Mouse (Mus musculus): ENCODE results near the gene Mup22.
"Not testable (repeated sequence)": the region's sequence is repeated elsewhere in the genome, so short reads cannot be mapped to it uniquely, and the experiment has no call there.

Gene Mup22

GRCm38 (mm10) chr4:60821363-60821762 lies at the start of gene Mup22:
Gene Mup22, minus strand, starts transcription at chr4:60821463.
- DNase-seq (ENCODE audit: low spot score in 2 of 2): not testable (repeated sequence)

GRCm38 (mm10) chr4:60840889-60841288 lies 19.6 kb upstream of the Mup22 start:
- DNase-seq (ENCODE audit: low spot score in 2 of 2): not testable (repeated sequence)
